Mouse (Mus musculus): ENCODE results near the gene Nenf.

Gene Nenf

DNA sequence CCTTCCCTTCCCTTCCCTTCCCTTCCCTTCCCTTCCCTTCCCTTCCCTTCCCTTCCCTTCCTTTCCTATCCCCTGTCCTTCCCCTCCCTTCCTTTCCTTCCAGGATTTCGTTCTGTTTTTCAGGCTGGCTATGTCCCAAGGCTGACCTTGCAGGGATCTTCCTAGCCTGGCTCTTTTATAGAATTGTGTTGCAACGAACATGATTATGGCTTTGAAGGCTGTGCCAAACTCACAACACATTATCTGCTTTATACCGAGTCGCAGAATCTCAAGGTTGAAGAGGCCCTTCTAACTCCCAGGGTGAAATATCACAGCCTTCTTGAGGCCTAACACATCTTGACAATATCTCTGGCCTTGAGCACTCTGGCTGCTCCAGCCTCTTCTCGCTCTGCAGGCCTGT is 692 bp upstream of the Nenf start:
- DNase-seq (ENCODE audit: low spot score), result peak; percentile 87

DNA sequence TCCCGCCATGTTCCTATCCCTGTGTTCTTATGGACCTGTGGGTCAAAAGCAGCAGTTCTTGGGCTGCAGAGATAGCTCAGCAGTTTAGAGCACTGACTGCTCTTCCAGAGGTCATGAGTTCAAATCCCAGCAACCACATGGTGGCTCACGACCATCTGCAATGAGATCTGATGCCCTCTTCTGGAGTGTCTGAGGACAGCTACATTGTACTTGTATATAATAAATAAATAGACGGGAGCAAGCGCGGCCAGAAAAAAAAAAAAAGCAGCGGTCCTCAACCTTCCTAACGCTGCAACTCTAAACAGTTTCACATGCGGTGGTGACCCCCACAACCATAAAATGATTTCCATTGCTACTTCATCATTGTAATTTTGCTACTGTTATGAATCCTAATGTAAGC is 1.2 kb downstream of the Nenf start:
- DNase-seq (ENCODE audit: low spot score), result no peak

GRCm38 (mm10) chr1:191313926-191314325 is 4.1 kb downstream of the Nenf start:
- no peak for DNase-seq (ENCODE audit: low spot score)

DNA sequence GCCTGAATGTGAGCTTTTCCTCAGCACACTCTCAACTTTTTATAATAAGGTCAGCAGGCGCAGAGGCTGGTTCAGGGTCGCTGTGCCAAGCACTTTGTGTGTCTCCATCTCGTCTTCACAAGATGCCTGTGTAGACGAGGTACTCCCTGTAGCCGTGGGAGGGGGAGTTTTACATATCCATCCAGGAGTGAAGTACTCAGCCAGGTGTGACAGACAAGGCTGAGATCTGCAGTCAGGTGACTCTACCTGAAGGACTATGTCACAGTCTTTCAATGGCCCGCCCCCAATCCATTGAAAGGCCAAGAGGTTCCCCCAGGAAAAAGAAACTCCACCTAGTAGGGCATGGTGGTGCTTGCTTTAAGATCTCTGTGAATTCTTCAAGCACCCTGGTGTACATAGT is 4.8 kb downstream of the Nenf start:
- no peak for DNase-seq (ENCODE audit: low spot score)

- peak; percentile 78 for DNase-seq (ENCODE audit: low spot score)
These were observed 5.5 kb downstream of the Nenf start for GRCm38 (mm10) chr1:191312513-191312941.

DNA sequence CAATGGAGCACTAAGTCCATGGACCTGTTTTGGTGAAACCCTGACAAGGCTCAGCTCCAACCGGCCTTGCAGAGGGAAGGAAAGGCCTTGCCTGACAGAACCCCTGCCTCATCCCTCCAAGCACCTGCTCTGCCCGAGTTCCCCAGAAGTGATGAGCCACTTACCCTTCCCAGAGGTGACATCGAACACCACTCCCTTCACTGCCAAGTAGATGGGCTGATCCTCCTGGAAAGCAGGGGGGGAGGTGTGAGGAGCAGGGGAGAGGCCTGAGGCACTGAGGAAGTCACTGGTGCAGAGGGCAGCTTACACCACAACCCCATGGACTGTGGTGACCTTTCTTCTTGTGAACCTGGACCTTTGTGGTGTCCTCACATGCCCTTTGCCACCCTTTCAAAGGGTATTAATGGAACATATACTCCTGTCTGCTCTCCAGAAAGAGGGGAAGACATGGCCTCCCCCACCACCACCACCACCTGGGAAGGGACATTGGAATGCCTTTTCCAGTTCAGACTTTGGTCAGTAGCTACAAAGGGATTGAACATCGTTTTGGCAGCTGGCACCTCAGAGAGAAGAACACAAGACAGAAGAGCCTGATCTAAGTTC is 6.6 kb downstream of the Nenf start:
- no peak for DNase-seq (ENCODE audit: low spot score)

DNA sequence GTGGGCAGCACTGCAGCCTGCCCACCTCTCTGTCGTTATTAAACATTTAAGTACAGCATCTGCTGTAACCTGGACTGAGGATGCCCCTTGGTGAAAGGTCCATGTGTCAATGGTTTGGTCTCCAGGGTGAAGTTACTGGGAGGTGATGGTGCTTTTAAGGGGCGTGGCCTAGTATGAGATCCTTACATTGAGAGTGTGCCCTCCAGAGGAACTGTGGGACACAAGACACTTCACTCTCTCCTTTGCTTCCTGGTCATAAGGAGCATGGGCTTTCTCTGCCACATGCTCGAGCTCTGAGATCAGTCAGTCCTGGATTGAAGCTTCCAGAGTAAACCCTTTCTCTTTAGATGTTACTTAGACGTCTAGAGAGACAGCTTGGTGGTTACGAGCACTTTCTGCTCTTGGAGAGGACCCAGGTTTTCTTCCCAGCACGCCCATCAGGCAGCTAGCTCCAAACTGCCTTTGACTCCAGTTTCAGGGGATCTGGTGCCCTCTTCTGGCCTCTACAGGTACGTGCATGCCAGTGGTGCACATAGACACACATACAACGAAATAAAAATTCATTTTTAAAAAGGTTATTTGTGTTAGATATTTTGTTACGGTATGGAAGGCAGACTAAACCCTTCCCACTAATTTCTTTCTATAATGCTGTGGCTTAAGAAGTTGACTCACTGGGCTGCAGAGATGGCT is 10.1 kb downstream of the Nenf start:
- no peak for DNase-seq (ENCODE audit: low spot score)

- DNase-seq (ENCODE audit: low spot score), result no peak
These were observed 11.7 kb downstream of the Nenf start for GRCm38 (mm10) chr1:191306316-191306715.

GRCm38 (mm10) chr1:191305610-191306009 is 12.4 kb downstream of the Nenf start:
- no peak for DNase-seq (ENCODE audit: low spot score)

- no peak for DNase-seq (ENCODE audit: low spot score)
These were observed 13.8 kb downstream of the Nenf start for GRCm38 (mm10) chr1:191304216-191304615.

DNA sequence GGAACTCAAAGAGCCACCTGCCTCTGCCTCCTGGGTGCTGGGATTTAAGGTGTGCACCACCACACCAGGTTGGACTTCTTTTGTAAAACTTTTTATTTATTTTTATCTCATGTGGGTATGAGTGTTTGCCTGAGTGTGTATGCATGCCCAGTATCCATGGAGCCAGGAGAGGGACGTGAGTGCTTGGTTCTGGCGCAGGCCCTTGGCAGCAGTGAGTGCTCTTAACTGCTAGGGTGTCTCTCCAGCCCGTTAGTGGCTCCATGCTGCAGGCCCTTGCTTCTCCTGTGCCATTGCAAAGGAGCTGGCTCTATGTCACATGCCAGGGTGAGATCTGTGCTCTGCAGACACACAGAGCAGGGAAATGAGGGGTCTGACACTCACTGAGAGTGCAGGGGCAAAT is 14.3 kb downstream of the Nenf start:
- DNase-seq (ENCODE audit: low spot score), result no peak

DNA sequence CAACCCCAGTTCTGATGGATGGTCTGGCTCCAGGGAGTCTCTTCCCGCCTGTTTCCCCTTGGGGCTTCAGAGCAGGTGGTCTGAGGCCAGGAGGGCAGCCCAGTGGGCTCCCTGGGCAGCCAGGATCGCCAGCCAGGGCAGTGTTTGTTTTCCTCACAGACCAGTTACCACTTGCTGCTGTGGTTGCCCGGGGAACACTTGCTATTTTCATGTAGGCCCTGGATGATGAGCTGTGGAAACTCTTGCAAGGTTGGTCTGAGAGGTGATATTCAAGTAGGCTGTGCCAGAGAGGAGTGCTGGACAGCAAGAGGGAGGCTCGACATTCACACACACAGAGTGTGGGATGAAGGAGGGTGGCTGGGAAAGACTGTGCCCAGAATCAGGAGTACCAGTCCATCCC is 16.1 kb downstream of the Nenf start:
- no peak for DNase-seq (ENCODE audit: low spot score)

- no peak for DNase-seq (ENCODE audit: low spot score)
These were observed 18.6 kb downstream of the Nenf start for GRCm38 (mm10) chr1:191299215-191299942.

GRCm38 (mm10) chr1:191298304-191298703 is 19.7 kb downstream of the Nenf start:
- DNase-seq (ENCODE audit: low spot score), result no peak

GRCm38 (mm10) chr1:191296445-191296844 is 21.5 kb downstream of the Nenf start:
- DNase-seq (ENCODE audit: low spot score), result peak; percentile 64

- DNase-seq (ENCODE audit: low spot score), result no peak
These were observed 22.2 kb downstream of the Nenf start for GRCm38 (mm10) chr1:191295784-191296183.

GRCm38 (mm10) chr1:191293996-191294795 is 23.8 kb downstream of the Nenf start:
- no peak for DNase-seq (ENCODE audit: low spot score)

- DNase-seq (ENCODE audit: low spot score), result no peak
These were observed 24.9 kb downstream of the Nenf start for GRCm38 (mm10) chr1:191293051-191293450.

- peak; percentile 73 for DNase-seq (ENCODE audit: low spot score)
These were observed 25.6 kb downstream of the Nenf start for GRCm38 (mm10) chr1:191292348-191292747.

GRCm38 (mm10) chr1:191288762-191289161 is 29.2 kb downstream of the Nenf start:
- no peak for DNase-seq (ENCODE audit: low spot score)

GRCm38 (mm10) chr1:191284502-191284901 is 33.5 kb downstream of the Nenf start:
- DNase-seq (ENCODE audit: low spot score), result no peak
